Comparison of ENCODE assay signal across 18 mouse cellular contexts in genomic region chr2:91739586-91739985, GRCm38 (mm10).
"Had no signal": no experiment of that assay in that cellular context is flagged by ENCODE, and none has a peak within 500 bp of the region (broad histone marks: within the 10 kb centered on the region; RNA-seq: fewer than 3 reads in every experiment).

No protein-coding gene starts in this region.

- H3K27ac ChIP-seq: lung, embryonic 15.5 days; macrophage; midbrain, embryonic 13.5 days; midbrain, embryonic 15.5 days; neural tube, embryonic 12.5 days; stomach, embryonic 15.5 days; stomach, postnatal 0 days had no signal

- H3K4me2 ChIP-seq: lung, embryonic 15.5 days; midbrain, embryonic 11.5 days; midbrain, embryonic 13.5 days; midbrain, embryonic 15.5 days; neural tube, embryonic 12.5 days; stomach, embryonic 15.5 days had no signal

- H3K4me3 ChIP-seq: lung, embryonic 15.5 days; megakaryocyte, embryonic 14.5 days; midbrain, embryonic 13.5 days; midbrain, embryonic 15.5 days; neural tube, embryonic 12.5 days; stomach, embryonic 15.5 days had no signal

- H3K36me3 ChIP-seq: lung, embryonic 15.5 days; midbrain, embryonic 15.5 days; neural tube, embryonic 12.5 days; stomach, embryonic 15.5 days had no signal

- H3K27me3 ChIP-seq: lung, embryonic 15.5 days; megakaryocyte, embryonic 14.5 days; midbrain, embryonic 13.5 days; midbrain, embryonic 15.5 days; neural tube, embryonic 12.5 days; stomach, embryonic 15.5 days had no signal

- ATAC-seq: liver, postnatal 0 days; lung, postnatal 0 days; midbrain, embryonic 13.5 days; midbrain, embryonic 15.5 days had no signal

- DNase-seq: liver, postnatal 0 days; lung, adult 2 months; lung, postnatal 14 days; lung, postnatal 36 days; right cerebral cortex, postnatal 14 days; thymus, adult 18-20 months; thymus, postnatal 14 days; thymus, postnatal 36 days had no signal

- H3K9ac ChIP-seq: liver, postnatal 0 days; lung, embryonic 15.5 days; midbrain, embryonic 13.5 days; midbrain, embryonic 15.5 days; neural tube, embryonic 12.5 days; stomach, embryonic 15.5 days had no signal

- H3K4me1 ChIP-seq: lung, embryonic 15.5 days; midbrain, embryonic 13.5 days; midbrain, embryonic 15.5 days; neural tube, embryonic 12.5 days; stomach, embryonic 15.5 days had no signal

- H3K9me3 ChIP-seq: lung, embryonic 15.5 days; megakaryocyte, embryonic 14.5 days; midbrain, embryonic 13.5 days; midbrain, embryonic 15.5 days; neural tube, embryonic 12.5 days; stomach, embryonic 15.5 days had no signal
